Mouse (Mus musculus) left cerebral cortex, adult 9 months (tissue): ENCODE measurements at regions not wholly inside any gene's neighbourhood (a gene's known extent, or its start where the extent isn't known, plus 50 kb on each side); places are given as distances from the start of the nearest gene placed in this dataset.

ENCODE experiments used
- DNase-seq, 2 experiments: peaks; one replicate each; pipeline ENCODE4 v3.0.0; 2022; ENCODE audit warnings: low spot score in 2 of 2

DNA sequence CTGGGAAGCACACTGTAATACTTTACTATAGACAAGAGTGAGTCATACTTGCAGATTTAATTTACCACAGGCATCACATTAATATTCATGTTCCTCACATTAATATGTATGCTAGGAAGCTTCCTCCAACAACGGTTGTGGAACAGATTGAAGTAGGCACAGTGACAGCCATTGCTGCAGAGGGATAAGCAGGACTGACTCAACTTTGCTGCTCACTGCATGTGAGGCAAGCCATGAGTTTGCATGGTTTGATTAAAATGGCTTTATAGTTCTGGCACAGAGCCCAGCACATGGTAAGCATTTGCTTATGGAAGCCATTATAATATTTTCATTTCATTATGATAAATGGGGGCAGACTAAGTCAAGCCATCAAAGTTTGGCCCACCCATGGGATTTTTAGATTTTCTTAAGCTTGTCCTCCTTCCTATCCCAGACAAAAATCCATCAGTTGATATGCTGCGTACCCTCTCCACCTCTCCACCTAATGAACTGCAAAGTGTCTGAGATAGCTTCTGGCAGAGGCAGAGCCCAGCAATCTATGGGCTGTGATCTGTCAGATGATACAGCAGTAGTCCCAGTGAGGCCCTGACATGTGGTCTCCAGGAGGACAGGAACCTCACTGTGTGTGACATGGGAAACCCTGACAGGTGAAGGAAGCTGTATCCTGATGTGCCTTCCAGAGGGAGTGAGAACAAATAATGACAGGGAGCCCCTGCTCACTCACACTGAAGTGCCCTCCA lies 109.6 kb upstream of the Arrdc4 start:
- DNase-seq = peak in 1 of 2 experiments; percentile 21

- peak in 1 of 2 experiments; percentile 52 for DNase-seq
These were observed 103.0 kb upstream of the Arrdc4 start for GRCm38 (mm10) chr7:68851981-68852575.

DNA sequence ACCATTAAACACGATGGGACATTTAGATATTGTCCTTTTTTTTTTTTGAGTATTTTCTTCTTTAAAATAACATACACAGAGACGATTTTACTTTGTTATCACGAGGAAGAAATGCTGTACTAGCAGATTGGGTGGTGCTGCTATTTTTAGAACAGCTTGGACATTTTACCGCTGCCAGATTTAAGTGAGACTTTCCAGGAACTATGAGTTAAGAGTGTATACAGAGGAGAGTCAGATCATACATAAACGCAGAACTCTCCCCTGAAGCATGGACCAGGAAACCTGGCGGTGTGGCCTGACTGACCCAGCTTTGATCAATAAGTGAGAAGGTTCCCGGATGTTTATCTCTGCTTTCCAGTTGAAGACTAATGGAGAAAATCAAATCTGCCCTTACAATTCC lies 95.6 kb upstream of the Arrdc4 start:
- DNase-seq = no peak

GRCm38 (mm10) chr7:68843374-68843773 lies 94.3 kb upstream of the Arrdc4 start:
- DNase-seq = no peak

- no peak for DNase-seq
These were observed 85.1 kb upstream of the Arrdc4 start for GRCm38 (mm10) chr7:68833977-68834791.

DNA sequence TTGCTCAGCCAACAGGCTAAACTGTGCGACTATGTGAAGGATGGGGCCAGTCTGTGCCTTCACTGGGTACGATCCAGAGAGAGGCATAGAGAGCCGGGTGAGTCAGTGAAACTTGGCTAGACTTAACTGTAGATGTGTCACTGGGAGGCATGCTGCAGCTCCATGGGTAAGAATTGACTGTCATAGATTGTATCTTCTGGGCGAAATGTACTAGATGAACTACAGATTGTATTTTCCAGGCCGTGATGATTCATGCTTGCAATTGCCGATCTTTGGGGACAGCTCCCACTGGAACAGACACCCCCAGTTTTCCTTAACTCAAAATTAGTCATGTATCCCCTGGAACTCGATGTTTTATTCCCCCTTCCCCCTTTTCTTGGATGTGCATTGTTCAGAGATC lies 84.5 kb upstream of the Arrdc4 start:
- DNase-seq = peak; percentile 45 to 64

DNA sequence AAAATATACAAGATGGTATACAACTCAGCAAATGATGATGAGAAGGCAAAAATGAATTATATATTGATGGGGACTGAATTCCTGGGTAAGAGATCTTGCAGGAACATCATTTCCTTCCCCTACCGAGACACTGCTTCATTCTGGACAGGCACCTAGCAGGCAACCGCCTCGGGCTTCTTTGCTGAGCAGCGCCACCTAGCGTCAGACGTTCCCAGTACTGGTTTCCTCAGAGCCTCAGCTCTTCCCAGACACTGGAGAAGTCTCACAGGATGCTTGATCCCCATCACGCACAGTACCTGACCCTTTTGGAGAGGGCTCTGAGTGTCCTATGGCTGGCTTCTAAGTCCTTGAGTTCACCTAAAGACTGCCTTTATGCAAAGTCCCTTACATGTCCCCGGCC lies 80.8 kb upstream of the Arrdc4 start:
- DNase-seq = peak in 1 of 2 experiments; percentile 90

- DNase-seq = no peak
These were observed 75.4 kb upstream of the Arrdc4 start for GRCm38 (mm10) chr7:68824399-68824798.

DNA sequence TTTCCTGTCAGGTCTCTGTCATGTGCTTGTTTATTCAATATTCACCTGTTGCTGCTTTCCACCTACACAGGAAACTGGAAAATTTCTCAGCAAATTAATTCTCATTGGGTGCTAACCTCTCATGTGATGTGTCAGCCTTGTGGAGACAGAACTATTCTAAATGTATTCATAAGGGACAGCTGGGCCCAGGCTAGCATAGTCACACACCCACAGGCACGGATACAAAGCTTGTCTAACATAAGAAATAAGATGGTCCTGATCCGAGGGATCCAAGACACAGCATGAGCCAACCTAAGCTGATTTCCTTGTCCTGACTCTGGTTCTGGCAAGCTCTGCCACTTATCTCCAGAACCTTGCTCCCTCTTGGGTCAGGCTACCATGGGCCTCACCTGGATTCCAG lies 74.6 kb upstream of the Arrdc4 start:
- DNase-seq = no peak

- peak in 1 of 2 experiments; percentile 62 for DNase-seq
These were observed 74.1 kb upstream of the Arrdc4 start for GRCm38 (mm10) chr7:68823189-68823588.

DNA sequence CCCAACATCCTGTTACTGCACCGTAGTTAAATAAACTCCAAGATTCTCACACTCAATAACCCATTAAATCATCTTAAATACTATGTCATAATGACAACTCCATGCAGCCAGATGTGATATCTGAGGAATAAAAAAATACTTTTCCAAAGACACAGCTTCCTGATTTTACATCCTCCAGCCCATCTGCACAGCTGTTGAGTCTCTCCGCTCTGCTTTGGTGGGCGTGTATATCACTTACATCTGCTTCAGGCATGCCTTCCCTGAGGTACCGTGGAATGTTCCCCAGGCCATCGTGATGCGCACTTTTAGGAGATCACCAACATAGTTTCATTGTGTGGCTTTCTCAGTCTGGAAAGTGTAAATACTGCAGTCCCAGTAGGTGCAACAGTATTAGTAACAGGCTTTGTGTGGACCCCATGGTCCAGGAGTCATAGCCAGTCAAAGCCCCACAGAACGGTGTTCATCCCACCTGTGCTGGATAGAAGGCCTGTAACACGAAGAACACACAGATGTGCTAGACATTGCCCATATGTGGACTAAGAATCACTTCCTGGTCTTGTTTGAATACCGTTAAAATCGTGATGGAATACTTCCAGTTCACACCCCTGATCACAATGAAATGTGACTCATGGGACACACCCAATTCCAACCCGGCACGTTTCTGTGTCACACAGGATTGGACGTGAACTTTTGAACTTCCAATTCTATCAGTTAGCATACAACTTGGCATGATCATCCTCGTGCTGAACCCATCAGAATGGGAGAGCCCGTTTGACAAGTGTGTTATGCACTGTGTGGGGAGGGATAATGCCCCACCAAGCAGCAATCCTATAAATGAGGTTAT lies 66.0 kb upstream of the Arrdc4 start:
- no peak for DNase-seq

DNA sequence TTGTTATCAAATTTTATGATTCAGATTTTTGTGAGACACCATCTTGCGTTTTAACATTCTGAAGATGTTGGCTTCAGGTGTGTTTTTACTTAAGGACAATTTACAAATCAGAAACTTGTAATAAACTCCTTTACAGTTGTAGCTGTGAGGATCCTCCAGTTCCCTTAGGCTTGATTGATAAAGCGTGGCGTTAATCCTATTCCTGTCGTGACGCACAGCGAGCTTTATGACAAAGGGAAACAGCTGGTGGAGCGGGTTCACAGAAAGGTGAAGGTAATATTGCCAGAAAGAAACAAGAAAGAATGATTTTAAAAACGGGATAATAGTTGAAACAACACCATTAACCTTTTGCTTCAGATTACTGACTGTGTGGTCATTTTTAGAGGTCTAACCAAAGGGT lies 60.7 kb upstream of the Arrdc4 start:
- DNase-seq = no peak
